Mouse (Mus musculus): ENCODE data around the gene Dnajc12. TPM values are rescaled to one million over a fixed set of nuclear protein-coding genes. Genes with fewer than 3 reads are reported as not detected.

Dnajc12 gene
- polyA plus RNA-seq, 1 experiment = 0.14 TPM

- TF ChIP-seq TAL1 (IDR thresholded peaks at IDR 0.05; ENCODE audit: low read length) (peak; percentile 68), GATA1 (IDR thresholded peaks at IDR 0.05; ENCODE audit: low read length) (peak; percentile 57)
- Histone ChIP-seq H3K4me3 (replicated peaks) (peak overlapping the region; percentile 38), H3K27me3 (ENCODE audit: control insufficient read depth) (peaks cover 4% of the 10 kb centered on the region; the same call in 1 of the 2 replicates), H3K36me3 (ENCODE audit: control insufficient read depth) (no peaks in the 10 kb centered on the region), H3K9me3 (ENCODE audit: control insufficient read depth, low read length) (0 out of 2 replicates have a peak, but pooled peaks cover 2% of the 10 kb centered on the region), H3K4me1 (ENCODE audit: control insufficient read depth) (peaks cover 63% of the 10 kb centered on the region)
These were observed 41.6 kb downstream of the Dnajc12 start for GRCm38 (mm10) chr10:63423591-63424474.

- TF ChIP-seq TAL1 (IDR thresholded peaks at IDR 0.05; ENCODE audit: low read length) (no peak), GATA1 (IDR thresholded peaks at IDR 0.05; ENCODE audit: low read length) (no peak)
- H3K27me3 ChIP-seq (ENCODE audit: control insufficient read depth) = peaks cover 4% of the 10 kb centered on the region; the same call in 1 of the 2 replicates
- no peak overlapping the region for H3K4me3 ChIP-seq (replicated peaks)
- H3K9me3 ChIP-seq (ENCODE audit: control insufficient read depth, low read length) = 0 out of 2 replicates have a peak, but pooled peaks cover 2% of the 10 kb centered on the region
- no peaks in the 10 kb centered on the region for H3K36me3 ChIP-seq (ENCODE audit: control insufficient read depth)
- H3K4me1 ChIP-seq (ENCODE audit: control insufficient read depth) = peaks cover 67% of the 10 kb centered on the region
These were observed 42.2 kb downstream of the Dnajc12 start for GRCm38 (mm10) chr10:63424475-63424814.

- H3K4me1 ChIP-seq (ENCODE audit: control insufficient read depth) = peaks cover 84% of the 10 kb centered on the region
- TF ChIP-seq GATA1 (IDR thresholded peaks at IDR 0.05; ENCODE audit: low read length) (no peak), TAL1 (IDR thresholded peaks at IDR 0.05; ENCODE audit: low read length) (no peak)
- H3K9me3 ChIP-seq (ENCODE audit: control insufficient read depth, low read length) = no peaks in the 10 kb centered on the region
- H3K27me3 ChIP-seq (ENCODE audit: control insufficient read depth) = no peaks in the 10 kb centered on the region
- no peak overlapping the region for H3K4me3 ChIP-seq (replicated peaks)
- no peaks in the 10 kb centered on the region; the same call in 1 of the 2 replicates for H3K36me3 ChIP-seq (ENCODE audit: control insufficient read depth)
These were observed 44.9 kb downstream of the Dnajc12 start for GRCm38 (mm10) chr10:63427146-63427545.

- no peaks in the 10 kb centered on the region; the same call in 1 of the 2 replicates for H3K36me3 ChIP-seq (ENCODE audit: control insufficient read depth)
- H3K27me3 ChIP-seq (ENCODE audit: control insufficient read depth) = no peaks in the 10 kb centered on the region
- H3K9me3 ChIP-seq (ENCODE audit: control insufficient read depth, low read length) = no peaks in the 10 kb centered on the region
- H3K4me3 ChIP-seq (replicated peaks) = peak overlapping the region; percentile 85
- no peak for TF ChIP-seq TAL1 (IDR thresholded peaks at IDR 0.05; ENCODE audit: low read length)
- peaks cover 84% of the 10 kb centered on the region for H3K4me1 ChIP-seq (ENCODE audit: control insufficient read depth)
These were observed 46.2 kb downstream of the Dnajc12 start for GRCm38 (mm10) chr10:63428243-63429022.

GRCm38 (mm10) chr10:63429023-63429340 is 46.7 kb downstream of the Dnajc12 start:
- H3K9me3 ChIP-seq (ENCODE audit: control insufficient read depth, low read length) = no peaks in the 10 kb centered on the region
- TF ChIP-seq TAL1 (IDR thresholded peaks at IDR 0.05; ENCODE audit: low read length) (no peak), GATA1 (IDR thresholded peaks at IDR 0.05; ENCODE audit: low read length) (no peak)
- H3K27me3 ChIP-seq (ENCODE audit: control insufficient read depth) = no peaks in the 10 kb centered on the region
- H3K4me3 ChIP-seq (replicated peaks) = peak overlapping the region; percentile 85
- H3K36me3 ChIP-seq (ENCODE audit: control insufficient read depth) = no peaks in the 10 kb centered on the region; the same call in 1 of the 2 replicates
- peaks cover 82% of the 10 kb centered on the region for H3K4me1 ChIP-seq (ENCODE audit: control insufficient read depth)

GRCm38 (mm10) chr10:63429380-63429779 is 47.1 kb downstream of the Dnajc12 start:
- no peaks in the 10 kb centered on the region for H3K9me3 ChIP-seq (ENCODE audit: control insufficient read depth, low read length)
- peaks cover 82% of the 10 kb centered on the region for H3K4me1 ChIP-seq (ENCODE audit: control insufficient read depth)
- H3K27me3 ChIP-seq (ENCODE audit: control insufficient read depth) = no peaks in the 10 kb centered on the region
- TF ChIP-seq TAL1 (IDR thresholded peaks at IDR 0.05; ENCODE audit: low read length) = no peak
- no peak for TF ChIP-seq GATA1 (IDR thresholded peaks at IDR 0.05; ENCODE audit: low read length)
- H3K36me3 ChIP-seq (ENCODE audit: control insufficient read depth) = no peaks in the 10 kb centered on the region; the same call in 1 of the 2 replicates
- peak overlapping the region; percentile 85 for H3K4me3 ChIP-seq (replicated peaks)

GRCm38 (mm10) chr10:63429785-63430305 is 47.6 kb downstream of the Dnajc12 start, which contains the start of gene Ctnna3:
Ctnna3 (plus strand) TSS chr10:63430098.
- Histone ChIP-seq H3K9me3 (ENCODE audit: control insufficient read depth, low read length) (no peaks in the 10 kb centered on the region), H3K4me3 (replicated peaks) (peak within 1 kb of the TSS; percentile 85), H3K27me3 (ENCODE audit: control insufficient read depth) (no peaks in the 10 kb centered on the region), H3K36me3 (ENCODE audit: control insufficient read depth) (no peaks in the 10 kb centered on the region; the same call in 1 of the 2 replicates), H3K4me1 (ENCODE audit: control insufficient read depth) (peaks cover 82% of the 10 kb centered on the region)
- TF ChIP-seq GATA1 (IDR thresholded peaks at IDR 0.05; ENCODE audit: low read length) = no peak
- no peak for TF ChIP-seq TAL1 (IDR thresholded peaks at IDR 0.05; ENCODE audit: low read length)

- Histone ChIP-seq H3K4me3 (replicated peaks) (no peak overlapping the region), H3K36me3 (ENCODE audit: control insufficient read depth) (no peaks in the 10 kb centered on the region; the same call in 1 of the 2 replicates), H3K9me3 (ENCODE audit: control insufficient read depth, low read length) (no peaks in the 10 kb centered on the region), H3K4me1 (ENCODE audit: control insufficient read depth) (peaks cover 84% of the 10 kb centered on the region), H3K27me3 (ENCODE audit: control insufficient read depth) (no peaks in the 10 kb centered on the region)
- TF ChIP-seq GATA1 (IDR thresholded peaks at IDR 0.05; ENCODE audit: low read length) (no peak), TAL1 (IDR thresholded peaks at IDR 0.05; ENCODE audit: low read length) (no peak)
These were observed 49.0 kb downstream of the Dnajc12 start for GRCm38 (mm10) chr10:63431221-63431736.

Measured in erythroblast, embryonic 14.5 days (primary cell).